Mouse (Mus musculus): Measurements from ENCODE around the gene Eda.
"Not testable (repeated sequence)": the region's sequence is repeated elsewhere in the genome, so short reads cannot be mapped to it uniquely, and the experiment has no call there.

Eda gene

GRCm38 (mm10) chrX:100409245-100409644 lies 433.8 kb downstream of the Eda start:
- in situ Hi-C loops (cut with MboI, MseI) = no loop called here

- in situ Hi-C loops (cut with MboI, MseI) = no loop called here
Observed at GRCm38 (mm10) chrX:100428693-100429092, 453.3 kb downstream of the Eda start, which contains the start of gene Otud6a. Otud6a (plus strand) TSS chrX:100429013.

- in situ Hi-C loops (cut with MboI, MseI) = no loop called here
Observed at GRCm38 (mm10) chrX:100432311-100432710, 456.9 kb downstream of the Eda start.

GRCm38 (mm10) chrX:100442617-100443016 lies 467.2 kb downstream of the Eda start, which contains the start of gene Awat2:
Awat2 (minus strand) TSS chrX:100442717.
- in situ Hi-C loops (cut with MboI, MseI) = not testable (repeated sequence)

- in situ Hi-C loops (cut with MboI, MseI) = no loop called here
Observed at GRCm38 (mm10) chrX:100443532-100443931, 468.1 kb downstream of the Eda start.
